Mouse (Mus musculus): Measurements from ENCODE around the gene Gja3.
A peak's percentile ranks its signal among the peaks of the same experiment; 100 is the strongest.
"Not testable (repeated sequence)": the region's sequence is repeated elsewhere in the genome, so short reads cannot be mapped to it uniquely, and the experiment has no call there.

Gja3 gene

DNA sequence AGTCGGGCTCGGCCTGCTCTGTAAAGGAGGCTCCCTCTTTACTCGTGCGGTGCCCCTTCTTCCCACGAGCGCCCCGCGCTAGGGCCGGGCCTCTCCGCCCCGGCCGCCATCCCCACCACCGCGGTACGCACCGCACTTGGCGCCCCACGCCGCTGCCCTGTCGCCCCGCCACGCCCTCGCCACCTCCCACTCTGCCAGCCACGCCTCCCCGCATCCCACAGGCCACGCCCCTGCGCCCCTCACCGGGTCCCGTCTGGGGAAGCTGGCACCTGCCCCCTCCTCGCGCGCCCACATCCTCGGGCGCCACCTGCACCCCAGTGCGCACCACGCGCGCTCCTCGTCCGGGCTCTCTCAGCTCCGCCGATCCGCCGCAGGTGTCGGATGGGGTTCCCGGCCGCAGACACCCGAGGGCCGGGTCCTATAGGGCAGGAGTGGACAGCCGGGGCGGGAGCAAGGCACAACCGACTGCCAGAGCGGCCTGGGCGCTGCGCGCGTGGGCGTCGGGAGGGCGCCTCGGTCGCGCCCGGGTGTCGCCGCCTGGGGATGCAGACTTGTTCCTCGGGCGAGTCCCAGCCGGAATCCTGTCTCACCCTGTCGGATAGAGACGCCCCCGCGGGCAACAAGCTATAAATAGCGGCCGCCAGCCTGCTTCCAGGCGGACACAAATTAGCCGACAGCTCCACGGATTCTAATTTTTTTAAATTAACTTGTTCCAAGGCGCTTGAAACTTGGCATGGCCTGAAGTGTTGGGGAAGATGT lies at the start of gene Gja3:
Gene Gja3, minus strand, starts transcription at position 538 of the 759 bp plus-strand sequence.
- DNase-seq (ENCODE audit: low spot score) = no peak

GRCm38 (mm10) chr14:57107091-57107490 lies 49.2 kb upstream of the Gja3 start:
- no peak for DNase-seq (ENCODE audit: low spot score)

GRCm38 (mm10) chr14:57105721-57106120 lies 47.8 kb upstream of the Gja3 start:
- DNase-seq (ENCODE audit: low spot score) = no peak

GRCm38 (mm10) chr14:57105111-57105510 lies 47.2 kb upstream of the Gja3 start:
- no peak for DNase-seq (ENCODE audit: low spot score)

GRCm38 (mm10) chr14:57104106-57105023 lies 46.5 kb upstream of the Gja3 start, which contains the start of gene Gjb2:
Gene Gjb2, minus strand, starts transcription at chr14:57104702.
- no peak for DNase-seq (ENCODE audit: low spot score)

- DNase-seq (ENCODE audit: low spot score) = no peak
Observed at GRCm38 (mm10) chr14:57103711-57104105, 45.8 kb upstream of the Gja3 start.

- no peak for DNase-seq (ENCODE audit: low spot score)
Observed at GRCm38 (mm10) chr14:57103121-57103520, 45.2 kb upstream of the Gja3 start.

GRCm38 (mm10) chr14:57101623-57102022 lies 43.7 kb upstream of the Gja3 start:
- no peak for DNase-seq (ENCODE audit: low spot score)

- no peak for DNase-seq (ENCODE audit: low spot score)
Observed at GRCm38 (mm10) chr14:57095855-57096254, 38.0 kb upstream of the Gja3 start.

- DNase-seq (ENCODE audit: low spot score) = peak; percentile 33
Observed at GRCm38 (mm10) chr14:57093029-57093428, 35.1 kb upstream of the Gja3 start.

- no peak for DNase-seq (ENCODE audit: low spot score)
Observed at GRCm38 (mm10) chr14:57090001-57090400, 32.1 kb upstream of the Gja3 start.

GRCm38 (mm10) chr14:57089107-57089506 lies 31.2 kb upstream of the Gja3 start:
- no peak for DNase-seq (ENCODE audit: low spot score)

DNA sequence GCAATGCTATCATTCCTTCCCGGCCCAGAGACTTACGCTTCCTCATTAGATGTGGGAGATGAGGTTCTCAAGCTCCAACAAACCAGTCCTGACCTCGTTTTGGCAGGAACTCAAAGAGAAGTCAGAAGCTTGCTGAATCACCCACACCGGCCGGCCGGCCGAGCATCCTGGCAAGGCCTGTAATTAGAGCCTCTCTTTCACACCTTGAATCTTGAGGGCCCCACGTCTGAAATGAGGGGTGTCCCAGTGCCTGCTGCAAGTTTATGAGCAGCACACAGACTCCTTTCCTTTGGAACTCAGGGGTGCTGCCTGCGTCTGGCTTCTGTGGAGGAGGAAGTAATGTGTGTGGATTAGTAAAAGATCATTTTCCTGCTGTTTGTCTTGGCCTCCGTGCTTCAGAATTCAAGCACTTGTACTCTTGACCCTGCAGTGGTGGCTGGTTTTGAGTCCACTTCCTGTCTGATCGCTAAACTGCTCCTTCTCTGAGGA lies 26.3 kb upstream of the Gja3 start:
- DNase-seq (ENCODE audit: low spot score) = no peak

DNA sequence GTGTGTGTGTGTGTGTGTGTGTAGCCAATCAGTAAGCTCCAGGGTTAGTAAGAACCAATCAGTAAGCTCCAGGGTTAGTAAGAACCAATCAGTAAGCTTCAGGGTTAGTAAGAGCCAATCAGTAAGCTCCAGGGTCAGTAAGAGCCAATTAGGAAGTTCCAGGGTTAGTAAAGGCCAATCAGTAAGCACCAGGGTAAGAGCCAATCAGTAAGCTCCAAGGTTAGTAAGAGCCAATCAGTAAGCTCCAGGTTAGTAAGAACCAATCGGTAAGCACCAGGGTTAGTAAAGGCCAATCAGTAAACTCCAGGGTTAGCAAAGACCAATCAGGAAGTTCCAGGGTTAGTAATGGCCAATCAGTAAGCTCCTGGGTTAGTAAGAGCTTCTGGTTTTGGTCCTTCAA lies 25.0 kb upstream of the Gja3 start:
- no peak for DNase-seq (ENCODE audit: low spot score)

DNA sequence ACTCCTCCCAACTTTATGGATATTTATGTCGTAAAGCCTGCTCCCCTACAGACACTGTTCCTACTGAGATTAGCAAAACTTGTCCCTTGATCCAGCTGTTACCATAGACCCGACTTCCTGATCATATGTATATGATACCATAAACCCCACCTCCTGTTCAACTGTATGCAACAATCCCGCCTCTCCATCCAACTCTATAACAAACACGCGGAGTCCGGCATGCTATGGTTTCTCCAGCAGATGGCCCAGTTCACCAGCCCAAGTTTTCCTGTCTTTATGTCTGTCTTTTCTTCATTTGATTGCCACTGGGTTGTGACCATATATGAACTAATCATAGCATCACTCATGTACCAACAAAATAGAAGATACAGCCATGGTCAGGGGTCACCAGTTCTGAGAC lies 17.6 kb upstream of the Gja3 start:
- no peak for DNase-seq (ENCODE audit: low spot score)

DNA sequence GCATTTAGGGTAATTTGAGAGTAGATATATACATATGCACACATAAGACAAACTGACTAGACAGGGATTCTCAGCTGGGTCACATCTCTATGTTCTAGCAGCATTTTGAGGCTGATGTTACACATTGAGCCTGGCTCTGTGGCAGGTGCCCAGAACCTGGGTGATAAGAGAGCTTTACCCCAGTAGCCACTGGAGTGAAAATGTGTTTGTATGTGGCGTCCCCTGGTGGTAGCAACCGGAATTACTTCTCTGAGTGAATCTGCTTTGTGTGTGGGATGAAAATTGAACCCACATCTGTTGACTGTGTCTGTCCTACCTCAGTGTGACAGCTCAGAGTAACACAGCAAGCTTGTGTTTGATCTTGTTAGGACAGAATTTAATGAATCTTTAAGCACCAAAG lies 12.0 kb upstream of the Gja3 start:
- DNase-seq (ENCODE audit: low spot score) = not testable (repeated sequence)

GRCm38 (mm10) chr14:57066053-57066452 lies 8.2 kb upstream of the Gja3 start:
- DNase-seq (ENCODE audit: low spot score) = no peak

DNA sequence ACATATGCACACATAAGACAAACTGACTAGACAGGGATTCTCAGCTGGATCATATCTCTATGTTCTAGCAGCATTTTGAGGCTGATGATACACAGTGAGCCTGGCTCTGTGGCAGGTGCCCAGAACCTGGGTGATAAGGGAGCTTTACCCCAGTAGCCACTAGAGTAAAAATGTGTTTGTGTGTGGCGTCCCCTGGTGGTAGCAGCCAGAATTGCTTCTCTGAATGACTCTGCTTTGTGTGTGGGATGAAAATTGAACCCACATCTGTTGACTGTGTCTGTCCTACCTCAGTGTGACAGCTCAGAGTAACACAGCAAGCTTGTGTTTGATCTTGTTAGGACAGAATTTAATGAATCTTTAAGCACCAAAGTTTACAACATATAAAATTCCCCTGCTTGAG lies 2.2 kb upstream of the Gja3 start:
- peak; percentile 57 for DNase-seq (ENCODE audit: low spot score)

DNA sequence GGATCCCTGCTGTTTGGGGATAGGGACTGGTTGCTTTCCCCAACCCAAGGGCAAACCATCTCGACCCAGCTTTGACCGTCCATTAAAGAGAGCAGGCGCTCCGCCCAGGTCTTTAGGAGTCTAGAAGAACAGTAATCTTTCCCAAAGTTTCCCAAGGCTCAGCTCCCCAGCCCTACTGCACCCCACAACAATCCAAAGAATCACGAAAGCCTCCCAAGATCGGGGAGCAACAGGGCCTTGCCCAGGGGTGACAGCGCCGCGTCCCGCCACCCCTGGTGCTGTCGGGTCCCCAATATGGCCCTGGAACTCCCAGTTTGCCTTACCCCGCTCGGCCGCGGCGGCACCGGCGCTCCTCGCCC lies 717 bp downstream of the Gja3 start:
- no peak for DNase-seq (ENCODE audit: low spot score)

DNA sequence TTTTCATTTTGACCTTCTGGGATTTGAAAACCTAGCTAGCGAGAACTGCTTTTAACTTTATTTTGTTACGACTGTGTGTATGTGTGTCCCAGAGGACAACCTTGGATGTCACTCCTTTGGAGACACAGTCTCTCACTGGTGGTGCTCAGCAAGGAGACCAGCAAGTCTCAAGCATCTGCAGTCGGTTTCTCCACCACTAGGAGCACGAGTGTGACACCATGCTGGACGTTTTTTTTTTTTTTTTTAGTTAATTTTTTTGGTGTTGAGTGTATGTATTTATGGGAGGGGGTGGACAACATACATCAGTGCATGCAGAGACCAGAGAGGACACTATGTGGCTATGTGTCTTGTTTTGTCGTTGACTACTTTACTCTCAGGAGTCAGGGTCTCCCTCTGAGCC lies 5.2 kb downstream of the Gja3 start:
- no peak for DNase-seq (ENCODE audit: low spot score)

DNA sequence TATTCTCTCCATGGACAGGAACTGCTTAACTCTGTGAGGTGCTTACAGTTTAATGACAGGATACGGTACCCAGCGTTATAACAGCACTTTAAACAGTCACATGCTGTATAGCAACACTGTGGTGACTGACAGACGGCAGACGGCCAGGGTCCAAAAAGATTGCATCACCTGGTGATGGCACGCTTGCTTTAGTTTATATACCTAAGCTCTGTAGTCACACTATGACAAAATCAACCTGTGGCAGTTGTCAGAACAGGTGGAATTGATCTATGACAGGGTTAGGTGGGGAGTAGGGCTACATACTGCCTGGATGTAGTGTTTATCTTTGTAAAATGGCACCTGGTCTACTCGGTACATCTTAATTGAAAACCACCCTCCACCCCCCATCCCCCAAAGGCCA lies 14.0 kb downstream of the Gja3 start:
- DNase-seq (ENCODE audit: low spot score) = no peak

DNA sequence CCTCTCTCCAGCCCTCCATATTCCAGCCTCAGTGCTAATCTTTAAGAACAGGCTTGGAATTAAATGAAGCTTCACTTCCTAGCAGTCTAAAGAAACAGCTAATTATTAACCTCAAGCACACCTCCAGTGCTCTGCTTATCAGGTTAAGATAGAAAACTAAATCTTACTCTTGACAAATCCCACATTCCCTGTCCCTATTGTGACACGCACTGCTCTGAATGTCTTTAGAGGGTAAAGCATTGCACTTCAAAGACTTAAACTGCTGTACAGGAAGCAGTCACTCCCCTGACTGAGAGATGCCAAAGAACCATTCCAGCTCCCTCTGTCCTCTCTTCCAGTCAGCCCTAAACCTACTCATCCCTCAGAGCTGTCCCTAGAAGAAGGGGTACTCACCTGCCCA lies 16.5 kb downstream of the Gja3 start:
- DNase-seq (ENCODE audit: low spot score) = no peak

DNA sequence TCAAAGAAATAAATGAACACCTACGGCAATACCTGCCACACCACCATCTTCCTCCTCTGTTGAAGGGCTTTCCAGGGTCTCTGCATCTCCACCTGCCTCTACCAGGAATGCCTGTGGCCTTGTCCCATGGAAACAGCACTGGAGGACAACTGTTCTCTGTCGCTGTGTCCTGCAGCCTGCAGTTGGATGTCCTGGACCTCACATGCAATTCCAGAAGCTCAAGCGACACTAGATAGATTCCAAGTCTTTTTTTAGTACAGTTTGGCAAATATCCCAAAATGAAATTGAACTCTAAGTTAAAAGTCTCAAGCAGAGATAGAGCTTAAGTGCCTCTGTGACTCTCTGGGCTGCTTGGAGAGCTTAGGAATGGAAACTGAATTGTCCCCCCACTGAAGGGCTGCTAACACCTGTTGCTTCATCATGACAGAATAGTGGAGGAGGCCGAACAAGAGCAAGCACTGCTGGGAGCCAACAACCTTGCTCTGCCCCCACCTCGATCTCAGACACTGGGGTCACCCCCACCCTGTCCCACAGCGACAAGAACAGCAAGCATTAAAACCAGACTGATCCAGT lies 22.9 kb downstream of the Gja3 start:
- no peak for DNase-seq (ENCODE audit: low spot score)

Data from layer of hippocampus, adult 9-10 months (tissue).